Comparison of ENCODE assay signal across 9 mouse cellular contexts in the genomic region with DNA sequence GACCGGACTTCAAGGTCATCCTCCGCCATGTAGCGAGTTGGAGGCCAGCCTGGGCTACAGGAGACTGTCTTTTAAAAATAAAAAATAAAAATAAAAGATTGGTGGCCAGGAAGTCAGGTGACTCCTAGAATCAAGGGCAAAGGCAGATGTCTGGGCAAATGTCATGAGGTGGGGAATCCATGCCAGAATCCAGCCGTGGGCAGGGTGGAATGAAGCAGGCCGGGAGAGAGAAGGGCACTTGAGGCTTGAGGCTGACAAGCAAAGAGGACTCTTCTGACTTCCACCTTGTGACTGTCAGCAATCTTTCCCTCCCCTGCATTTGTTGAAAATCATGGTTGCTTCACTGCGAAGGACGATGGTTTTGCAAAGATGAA. TPM values are rescaled to one million over a fixed set of nuclear protein-coding genes. Genes with fewer than 3 reads are reported as not detected.
DNase-seq lines count a peak whose midpoint lies in the region; ATAC-seq and TF ChIP-seq lines count a peak whose summit lies in the region.
"Had no signal": no experiment of that assay in that cellular context is flagged by ENCODE, and none has a peak within 500 bp of the region (broad histone marks: within the 10 kb centered on the region; RNA-seq: fewer than 3 reads in every experiment).

No protein-coding gene starts in this region.

- DNase-seq in kidney, postnatal 0 days (ENCODE audit: low spot score) = no peak
- DNase-seq in kidney, postnatal 10 days = no peak
- no peak for DNase-seq in embryonic facial prominence, embryonic 11.5 days (ENCODE audit: low spot score)
- DNase-seq in hindbrain, embryonic 14.5 days (ENCODE audit: low spot score) = no peak
- DNase-seq in right cerebral cortex, postnatal 14 days = no peak
- no peak for DNase-seq in ovary, postnatal 10 days (ENCODE audit: low spot score)
- DNase-seq in adrenal gland, postnatal 4 days (ENCODE audit: low spot score in 2 of 2) = no peak

- peak overlapping the region; percentile 89 for H3K9ac ChIP-seq in kidney, postnatal 0 days (ENCODE audit: low read depth, low read length)
- peak overlapping the region; percentile 90 for H3K9ac ChIP-seq in embryonic facial prominence, embryonic 11.5 days (replicated peaks; ENCODE audit: low read length)
- H3K9ac ChIP-seq in hindbrain, embryonic 14.5 days = peak overlapping the region; percentile 93
- peak overlapping the region; percentile 89 for H3K9ac ChIP-seq in midbrain, embryonic 16.5 days (ENCODE audit: low read depth, low read length)

- H3K27ac ChIP-seq in kidney, postnatal 0 days = no peak overlapping the region
- 0 out of 2 replicates have a peak overlapping the region, but pooled peaks have one; percentile 52 for H3K27ac ChIP-seq in embryonic facial prominence, embryonic 11.5 days (replicated peaks; ENCODE audit: low read depth, low read length)
- H3K27ac ChIP-seq in hindbrain, embryonic 14.5 days = peak overlapping the region; percentile 87
- peak overlapping the region; percentile 85 for H3K27ac ChIP-seq in midbrain, embryonic 16.5 days (ENCODE audit: low read length)

- WGBS in kidney, postnatal 0 days = 78% methylated on average over 7 of the region's 7 CpGs
- WGBS in embryonic facial prominence, embryonic 11.5 days = 88% methylated on average over 7 of the region's 7 CpGs
- 84% methylated on average over 7 of the region's 7 CpGs for WGBS in hindbrain, embryonic 14.5 days
- WGBS in midbrain, embryonic 16.5 days = 86% methylated on average over 7 of the region's 7 CpGs

- no peak for ATAC-seq in kidney, postnatal 0 days (replicated peaks; ENCODE audit: low FRiP score, low read depth)
- 0 out of 2 replicates have a peak, but pooled peaks have one; percentile 14 for ATAC-seq in embryonic facial prominence, embryonic 11.5 days (replicated peaks; ENCODE audit: insufficient number of reproducible peaks, low FRiP score, low TSS enrichment, low read depth)
- no peak for ATAC-seq in hindbrain, embryonic 14.5 days (ENCODE audit: low FRiP score)
- ATAC-seq in midbrain, embryonic 16.5 days = peak; percentile 6; the same call in 1 of the 2 replicates

- H3K9me3 ChIP-seq in kidney, postnatal 0 days (replicated peaks; ENCODE audit: low read length) = no peaks in the 10 kb centered on the region
- H3K9me3 ChIP-seq in embryonic facial prominence, embryonic 11.5 days (replicated peaks; ENCODE audit: control insufficient read depth, low read length) = no peaks in the 10 kb centered on the region
- no peaks in the 10 kb centered on the region for H3K9me3 ChIP-seq in hindbrain, embryonic 14.5 days (ENCODE audit: control insufficient read depth, low read length)
- no peaks in the 10 kb centered on the region for H3K9me3 ChIP-seq in midbrain, embryonic 16.5 days (replicated peaks; ENCODE audit: control insufficient read depth, low read length, poor library complexity, severe bottlenecking)

- peaks cover 5% of the 10 kb centered on the region for H3K4me1 ChIP-seq in kidney, postnatal 0 days (replicated peaks; ENCODE audit: insufficient read depth, low read length)
- H3K4me1 ChIP-seq in embryonic facial prominence, embryonic 11.5 days (ENCODE audit: control insufficient read depth, insufficient read depth, low read length) = no peaks in the 10 kb centered on the region
- peaks cover 18% of the 10 kb centered on the region for H3K4me1 ChIP-seq in hindbrain, embryonic 14.5 days (replicated peaks; ENCODE audit: control insufficient read depth, insufficient read depth, low read length)
- H3K4me1 ChIP-seq in midbrain, embryonic 16.5 days (ENCODE audit: control insufficient read depth, insufficient read depth, low read length) = peaks cover 13% of the 10 kb centered on the region

- H3K4me2 ChIP-seq in kidney, postnatal 0 days (ENCODE audit: low read length) = peak overlapping the region; percentile 88
- H3K4me2 ChIP-seq in embryonic facial prominence, embryonic 11.5 days (ENCODE audit: low read depth, low read length) = peak overlapping the region; percentile 85
- peak overlapping the region; percentile 87 for H3K4me2 ChIP-seq in hindbrain, embryonic 14.5 days (replicated peaks)
- H3K4me2 ChIP-seq in midbrain, embryonic 16.5 days (ENCODE audit: low read length) = peak overlapping the region; percentile 60

- H3K36me3 ChIP-seq in kidney, postnatal 0 days (ENCODE audit: insufficient read depth, low read length) = no peaks in the 10 kb centered on the region
- H3K36me3 ChIP-seq in embryonic facial prominence, embryonic 11.5 days (replicated peaks; ENCODE audit: control insufficient read depth, insufficient read depth, low read depth, low read length) = no peaks in the 10 kb centered on the region
- peaks cover 7% of the 10 kb centered on the region for H3K36me3 ChIP-seq in hindbrain, embryonic 14.5 days (replicated peaks; ENCODE audit: control insufficient read depth, insufficient read depth)
- H3K36me3 ChIP-seq in midbrain, embryonic 16.5 days (ENCODE audit: control insufficient read depth, insufficient read depth, low read length) = peaks cover 4% of the 10 kb centered on the region

- TF ChIP-seq CTCF in kidney, postnatal 0 days (IDR thresholded peaks at IDR 0.05; ENCODE audit: low read depth) = no peak

- H3K27me3 ChIP-seq in kidney, postnatal 0 days (ENCODE audit: insufficient read depth, low read length) = no peaks in the 10 kb centered on the region
- no peaks in the 10 kb centered on the region for H3K27me3 ChIP-seq in embryonic facial prominence, embryonic 11.5 days (ENCODE audit: control insufficient read depth, insufficient read depth, low read length)
- no peaks in the 10 kb centered on the region for H3K27me3 ChIP-seq in hindbrain, embryonic 14.5 days (ENCODE audit: control insufficient read depth, insufficient read depth, low read length)
- H3K27me3 ChIP-seq in midbrain, embryonic 16.5 days (ENCODE audit: control insufficient read depth, insufficient read depth, low read depth, low read length) = no peaks in the 10 kb centered on the region

- H3K4me3 ChIP-seq in kidney, postnatal 0 days (replicated peaks; ENCODE audit: low read depth, low read length) = peak overlapping the region; percentile 63
- H3K4me3 ChIP-seq in embryonic facial prominence, embryonic 11.5 days (ENCODE audit: low read depth, low read length) = peak overlapping the region; percentile 59
- H3K4me3 ChIP-seq in hindbrain, embryonic 14.5 days (replicated peaks; ENCODE audit: low read length) = peak overlapping the region; percentile 73
- peak overlapping the region; percentile 67 for H3K4me3 ChIP-seq in midbrain, embryonic 16.5 days (ENCODE audit: low read depth, low read length)

RNA-seq across cellular contexts. Expression of a gene that starts 0.7 kb away (rescaled TPM):
- polyA plus RNA-seq in kidney, postnatal 0 days (2015; fragmentation: Nextera tagmentation; extraction: Ambion mirVana) = 13.8 and 15.6 TPM in 2 replicates
- 13.7 and 17.5 TPM in 2 replicates for polyA plus RNA-seq in embryonic facial prominence, embryonic 11.5 days (2014; fragmentation: Nextera tagmentation; extraction: Ambion mirVana)
- 33.8 and 35.2 TPM in 2 replicates for polyA plus RNA-seq in hindbrain, embryonic 14.5 days (2014; fragmentation: Nextera tagmentation; extraction: Ambion mirVana)
- polyA plus RNA-seq in midbrain, embryonic 16.5 days (2015; fragmentation: Nextera tagmentation; extraction: Ambion mirVana) = 44.2 and 44.8 TPM in 2 replicates
- total RNA-seq in adrenal gland, postnatal 4 days (2021) = 10 to 100 TPM; 22.3 to 23.6 TPM

RNA-seq across cellular contexts. Expression of a gene that starts 10.6 kb away (rescaled TPM):
- polyA plus RNA-seq in kidney, postnatal 0 days (2015; fragmentation: Nextera tagmentation; extraction: Ambion mirVana) = 4.5 and 10.9 TPM in 2 replicates
- polyA plus RNA-seq in embryonic facial prominence, embryonic 11.5 days (2014; fragmentation: Nextera tagmentation; extraction: Ambion mirVana) = 10.4 and 19.9 TPM in 2 replicates
- polyA plus RNA-seq in hindbrain, embryonic 14.5 days (2014; fragmentation: Nextera tagmentation; extraction: Ambion mirVana) = 8.8 and 11.3 TPM in 2 replicates
- 3.5 and 4.3 TPM in 2 replicates for polyA plus RNA-seq in midbrain, embryonic 16.5 days (2015; fragmentation: Nextera tagmentation; extraction: Ambion mirVana)
- 10 to 100 TPM; 32.1 to 33.9 TPM for total RNA-seq in adrenal gland, postnatal 4 days (2021)

RNA-seq across cellular contexts. Expression of a gene that starts 12.7 kb away (rescaled TPM):
- 0.14 and 0.26 TPM in 2 replicates for polyA plus RNA-seq in kidney, postnatal 0 days (2015; fragmentation: Nextera tagmentation; extraction: Ambion mirVana)
- not detected in 2 replicates for polyA plus RNA-seq in embryonic facial prominence, embryonic 11.5 days (2014; fragmentation: Nextera tagmentation; extraction: Ambion mirVana)
- polyA plus RNA-seq in hindbrain, embryonic 14.5 days (2014; fragmentation: Nextera tagmentation; extraction: Ambion mirVana) = 0.74 and 0.91 TPM in 2 replicates
- polyA plus RNA-seq in midbrain, embryonic 16.5 days (2015; fragmentation: Nextera tagmentation; extraction: Ambion mirVana) = 1.2 TPM in 2 replicates
- under 1 TPM; 0.87 TPM for total RNA-seq in adrenal gland, postnatal 4 days (2021)
- total RNA-seq: adrenal gland, postnatal 14 days had no signal

RNA-seq across cellular contexts. Expression of a gene that starts 23.8 kb away (rescaled TPM):
- polyA plus RNA-seq in kidney, postnatal 0 days (2015; fragmentation: Nextera tagmentation; extraction: Ambion mirVana) = 0.43 and 0.45 TPM in 2 replicates
- polyA plus RNA-seq in embryonic facial prominence, embryonic 11.5 days (2014; fragmentation: Nextera tagmentation; extraction: Ambion mirVana) = 9.9 and 11.8 TPM in 2 replicates
- polyA plus RNA-seq in hindbrain, embryonic 14.5 days (2014; fragmentation: Nextera tagmentation; extraction: Ambion mirVana) = 19.1 and 21.0 TPM in 2 replicates
- 16.3 and 16.5 TPM in 2 replicates for polyA plus RNA-seq in midbrain, embryonic 16.5 days (2015; fragmentation: Nextera tagmentation; extraction: Ambion mirVana)
- total RNA-seq in adrenal gland, postnatal 4 days (2021) = 1 to 10 TPM in 1 of 2 experiments, under 1 TPM in 1; 0.62 to 1.6 TPM

RNA-seq across cellular contexts. Expression of a gene that starts 33.6 kb away (rescaled TPM):
- 117 and 122 TPM in 2 replicates for polyA plus RNA-seq in kidney, postnatal 0 days (2015; fragmentation: Nextera tagmentation; extraction: Ambion mirVana)
- 172 and 177 TPM in 2 replicates for polyA plus RNA-seq in embryonic facial prominence, embryonic 11.5 days (2014; fragmentation: Nextera tagmentation; extraction: Ambion mirVana)
- 125 and 137 TPM in 2 replicates for polyA plus RNA-seq in hindbrain, embryonic 14.5 days (2014; fragmentation: Nextera tagmentation; extraction: Ambion mirVana)
- polyA plus RNA-seq in midbrain, embryonic 16.5 days (2015; fragmentation: Nextera tagmentation; extraction: Ambion mirVana) = 119 and 123 TPM in 2 replicates
- total RNA-seq in adrenal gland, postnatal 4 days (2021) = 10 to 100 TPM; 84.1 to 85.6 TPM

Comparison
In these comparisons a context has a peak if more than half of its experiments do, and no peak if none do; other contexts are left out.
1. ATAC-seq: peak in embryonic facial prominence, embryonic 11.5 days (single experiment) and midbrain, embryonic 16.5 days (single experiment); none in kidney, postnatal 0 days (single experiment) and hindbrain, embryonic 14.5 days (single experiment).
2. Peak in every context shown above with its lines, with median percentiles within 50 percentile points of each other: H3K4me2 ChIP-seq, H3K4me3 ChIP-seq and H3K9ac ChIP-seq.